Mouse (Mus musculus): Measurements from ENCODE around the gene Asb13. TPM values are rescaled to one million over a fixed set of nuclear protein-coding genes. Genes with fewer than 3 reads are reported as not detected.

Gene Asb13
- polyA plus RNA-seq, 1 experiment: 53.1 TPM

GRCm38 (mm10) chr13:3644871-3645270 lies 11.0 kb downstream of the Asb13 start:
- DNase-seq: no peak
- TF ChIP-seq POLR2A (IDR thresholded peaks at IDR 0.05; ENCODE audit: borderline replicate concordance, insufficient read depth, low read length): no peak
- TF ChIP-seq CTCF (IDR thresholded peaks at IDR 0.05; ENCODE audit: borderline replicate concordance, insufficient read depth, low read depth, low read length): no peak
- Histone ChIP-seq H3K27me3 (ENCODE audit: control insufficient read depth, insufficient read depth, low read length) (no peaks in the 10 kb centered on the region), H3K4me1 (ENCODE audit: control insufficient read depth, insufficient read depth, low read length) (no peaks in the 10 kb centered on the region), H3K27ac (ENCODE audit: insufficient read depth, low read length) (no peak overlapping the region), H3K4me3 (replicated peaks; ENCODE audit: insufficient read depth, low read depth, low read length) (no peak overlapping the region)
- WGBS: 93% methylated on average over 5 of the region's 5 CpGs

GRCm38 (mm10) chr13:3645919-3646318 lies 12.1 kb downstream of the Asb13 start:
- DNase-seq: no peak
- no peak for TF ChIP-seq POLR2A (IDR thresholded peaks at IDR 0.05; ENCODE audit: borderline replicate concordance, insufficient read depth, low read length)
- no peak for TF ChIP-seq CTCF (IDR thresholded peaks at IDR 0.05; ENCODE audit: borderline replicate concordance, insufficient read depth, low read depth, low read length)
- Histone ChIP-seq H3K27me3 (ENCODE audit: control insufficient read depth, insufficient read depth, low read length) (no peaks in the 10 kb centered on the region), H3K4me1 (ENCODE audit: control insufficient read depth, insufficient read depth, low read length) (no peaks in the 10 kb centered on the region), H3K4me3 (replicated peaks; ENCODE audit: insufficient read depth, low read depth, low read length) (no peak overlapping the region), H3K27ac (ENCODE audit: insufficient read depth, low read length) (no peak overlapping the region)
- WGBS: 81% methylated on average over 3 of the region's 3 CpGs

- Histone ChIP-seq H3K27ac (ENCODE audit: insufficient read depth, low read length) (no peak overlapping the region), H3K4me3 (replicated peaks; ENCODE audit: insufficient read depth, low read depth, low read length) (no peak overlapping the region), H3K27me3 (ENCODE audit: control insufficient read depth, insufficient read depth, low read length) (no peaks in the 10 kb centered on the region), H3K4me1 (ENCODE audit: control insufficient read depth, insufficient read depth, low read length) (no peaks in the 10 kb centered on the region)
- TF ChIP-seq POLR2A (IDR thresholded peaks at IDR 0.05; ENCODE audit: borderline replicate concordance, insufficient read depth, low read length) (no peak), CTCF (IDR thresholded peaks at IDR 0.05; ENCODE audit: borderline replicate concordance, insufficient read depth, low read depth, low read length) (no peak)
- no peak for DNase-seq
- 77% methylated on average over 7 of the region's 7 CpGs for WGBS
Measured at GRCm38 (mm10) chr13:3646566-3646965, 12.7 kb downstream of the Asb13 start.

GRCm38 (mm10) chr13:3650569-3650968 lies 16.7 kb downstream of the Asb13 start:
- DNase-seq: no peak
- H3K4me1 ChIP-seq (ENCODE audit: control insufficient read depth, insufficient read depth, low read length): no peaks in the 10 kb centered on the region
- H3K27ac ChIP-seq (ENCODE audit: insufficient read depth, low read length): no peak overlapping the region
- no peaks in the 10 kb centered on the region for H3K27me3 ChIP-seq (ENCODE audit: control insufficient read depth, insufficient read depth, low read length)
- WGBS: 90% methylated on average over 4 of the region's 4 CpGs
- no peak overlapping the region for H3K4me3 ChIP-seq (replicated peaks; ENCODE audit: insufficient read depth, low read depth, low read length)
- TF ChIP-seq POLR2A (IDR thresholded peaks at IDR 0.05; ENCODE audit: borderline replicate concordance, insufficient read depth, low read length) (no peak), CTCF (IDR thresholded peaks at IDR 0.05; ENCODE audit: borderline replicate concordance, insufficient read depth, low read depth, low read length) (no peak)

- Histone ChIP-seq H3K4me1 (ENCODE audit: control insufficient read depth, insufficient read depth, low read length) (no peaks in the 10 kb centered on the region; the same call in 1 of the 2 replicates), H3K4me3 (replicated peaks; ENCODE audit: insufficient read depth, low read depth, low read length) (no peak overlapping the region), H3K27ac (ENCODE audit: insufficient read depth, low read length) (no peak overlapping the region), H3K27me3 (ENCODE audit: control insufficient read depth, insufficient read depth, low read length) (no peaks in the 10 kb centered on the region)
- 48% methylated on average over 2 of the region's 2 CpGs for WGBS
- no peak for TF ChIP-seq CTCF (IDR thresholded peaks at IDR 0.05; ENCODE audit: borderline replicate concordance, insufficient read depth, low read depth, low read length)
- no peak for DNase-seq
Measured at GRCm38 (mm10) chr13:3654432-3654831, 20.6 kb downstream of the Asb13 start.

GRCm38 (mm10) chr13:3659163-3660160 lies 25.6 kb downstream of the Asb13 start:
- TF ChIP-seq CTCF (IDR thresholded peaks at IDR 0.05; ENCODE audit: borderline replicate concordance, insufficient read depth, low read depth, low read length) (no peak), POLR2A (IDR thresholded peaks at IDR 0.05; ENCODE audit: borderline replicate concordance, insufficient read depth, low read length) (no peak)
- Histone ChIP-seq H3K4me1 (ENCODE audit: control insufficient read depth, insufficient read depth, low read length) (no peaks in the 10 kb centered on the region; the same call in 1 of the 2 replicates), H3K4me3 (replicated peaks; ENCODE audit: insufficient read depth, low read depth, low read length) (no peak overlapping the region), H3K27ac (ENCODE audit: insufficient read depth, low read length) (no peak overlapping the region), H3K27me3 (ENCODE audit: control insufficient read depth, insufficient read depth, low read length) (no peaks in the 10 kb centered on the region)
- 62% methylated on average over 16 of the region's 16 CpGs for WGBS
- DNase-seq: no peak

GRCm38 (mm10) chr13:3664241-3664640 lies 30.4 kb downstream of the Asb13 start:
- WGBS: 28% methylated on average over 3 of the region's 3 CpGs
- H3K4me1 ChIP-seq (ENCODE audit: control insufficient read depth, insufficient read depth, low read length): no peaks in the 10 kb centered on the region
- H3K27me3 ChIP-seq (ENCODE audit: control insufficient read depth, insufficient read depth, low read length): no peaks in the 10 kb centered on the region
- TF ChIP-seq CTCF (IDR thresholded peaks at IDR 0.05; ENCODE audit: borderline replicate concordance, insufficient read depth, low read depth, low read length) (no peak), POLR2A (IDR thresholded peaks at IDR 0.05; ENCODE audit: borderline replicate concordance, insufficient read depth, low read length) (no peak)
- no peak for DNase-seq
- no peak overlapping the region for H3K4me3 ChIP-seq (replicated peaks; ENCODE audit: insufficient read depth, low read depth, low read length)
- no peak overlapping the region for H3K27ac ChIP-seq (ENCODE audit: insufficient read depth, low read length)

GRCm38 (mm10) chr13:3665308-3665723 lies 31.5 kb downstream of the Asb13 start:
- peak; percentile 86 for TF ChIP-seq CTCF (IDR thresholded peaks at IDR 0.05; ENCODE audit: borderline replicate concordance, insufficient read depth, low read depth, low read length)
- no peak for TF ChIP-seq POLR2A (IDR thresholded peaks at IDR 0.05; ENCODE audit: borderline replicate concordance, insufficient read depth, low read length)
- no peak overlapping the region for H3K4me3 ChIP-seq (replicated peaks; ENCODE audit: insufficient read depth, low read depth, low read length)
- H3K4me1 ChIP-seq (ENCODE audit: control insufficient read depth, insufficient read depth, low read length): no peaks in the 10 kb centered on the region
- no peak overlapping the region for H3K27ac ChIP-seq (ENCODE audit: insufficient read depth, low read length)
- peak; percentile 62 to 71 for DNase-seq
- WGBS: 7% methylated on average over 5 of the region's 5 CpGs
- H3K27me3 ChIP-seq (ENCODE audit: control insufficient read depth, insufficient read depth, low read length): no peaks in the 10 kb centered on the region

All from cerebellum, adult 2 months (tissue).